Mouse (Mus musculus): ENCODE measurements at regions not wholly inside any gene's neighbourhood (a gene's known extent, or its start where the extent isn't known, plus 50 kb on each side); places are given as distances from the start of the nearest gene placed in this dataset.
"Not testable (repeated sequence)": the region's sequence is repeated elsewhere in the genome, so short reads cannot be mapped to it uniquely, and the experiment has no call there.

DNA sequence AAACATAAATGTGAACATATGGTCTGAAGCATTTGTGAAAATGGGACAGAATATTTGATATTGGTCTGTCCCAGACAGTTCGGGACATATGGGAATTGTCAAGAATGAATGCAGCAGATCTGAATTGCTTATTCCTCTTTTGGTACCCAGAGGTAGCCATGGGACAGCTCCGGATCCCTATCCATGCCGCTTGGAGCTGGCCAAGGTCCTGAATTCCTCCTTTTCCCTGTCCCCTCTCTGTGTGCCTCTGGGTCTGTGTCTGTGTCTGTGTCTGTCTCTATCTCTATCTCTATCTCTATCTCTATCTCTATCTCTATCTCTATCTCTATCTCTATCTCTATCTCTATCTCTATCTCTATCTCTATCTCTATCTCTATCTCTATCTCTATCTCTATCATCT lies 63.0 kb upstream of the Myt1l start:
- not testable (repeated sequence) for TF ChIP-seq CTCF (IDR thresholded peaks at IDR 0.05 in 2 of 3, conservative IDR thresholded peaks at IDR 0.05 in 1 of 3; ENCODE audit: control insufficient read depth in 1 of 3, insufficient read depth in 1 of 3, low read depth in 2 of 3, low read length in 3 of 3, poor library complexity in 1 of 3, severe bottlenecking in 1 of 3); MAX (IDR thresholded peaks at IDR 0.05; ENCODE audit: low read length); KAT2A (conservative IDR thresholded peaks at IDR 0.05; ENCODE audit: low read depth, low read length); ZC3H11A (IDR thresholded peaks at IDR 0.05; ENCODE audit: low read depth, low read length); ETS1 (IDR thresholded peaks at IDR 0.05; ENCODE audit: low read depth, low read length); POLR2A (IDR thresholded peaks at IDR 0.05; ENCODE audit: control insufficient read depth in 1 of 2, insufficient read depth in 1 of 2, low read depth in 1 of 2, low read length in 2 of 2, poor library complexity in 1 of 2); E2F4 (IDR thresholded peaks at IDR 0.05; ENCODE audit: borderline replicate concordance, low read depth, low read length); UBTF (IDR thresholded peaks at IDR 0.05; ENCODE audit: borderline replicate concordance, insufficient read depth, low read depth, low read length); MXI1 (IDR thresholded peaks at IDR 0.05; ENCODE audit: low read depth, low read length)

All from MEL (cell line).